Mouse (Mus musculus) frontal cortex, postnatal 25 days (tissue): ENCODE measurements around the gene Lnx2.

Source experiments
- DNase-seq, 2 experiments: peaks; one replicate each; pipeline ENCODE4 v3.0.0; 2022; ENCODE audit warnings: low spot score in 2 of 2

Lnx2 gene

DNA sequence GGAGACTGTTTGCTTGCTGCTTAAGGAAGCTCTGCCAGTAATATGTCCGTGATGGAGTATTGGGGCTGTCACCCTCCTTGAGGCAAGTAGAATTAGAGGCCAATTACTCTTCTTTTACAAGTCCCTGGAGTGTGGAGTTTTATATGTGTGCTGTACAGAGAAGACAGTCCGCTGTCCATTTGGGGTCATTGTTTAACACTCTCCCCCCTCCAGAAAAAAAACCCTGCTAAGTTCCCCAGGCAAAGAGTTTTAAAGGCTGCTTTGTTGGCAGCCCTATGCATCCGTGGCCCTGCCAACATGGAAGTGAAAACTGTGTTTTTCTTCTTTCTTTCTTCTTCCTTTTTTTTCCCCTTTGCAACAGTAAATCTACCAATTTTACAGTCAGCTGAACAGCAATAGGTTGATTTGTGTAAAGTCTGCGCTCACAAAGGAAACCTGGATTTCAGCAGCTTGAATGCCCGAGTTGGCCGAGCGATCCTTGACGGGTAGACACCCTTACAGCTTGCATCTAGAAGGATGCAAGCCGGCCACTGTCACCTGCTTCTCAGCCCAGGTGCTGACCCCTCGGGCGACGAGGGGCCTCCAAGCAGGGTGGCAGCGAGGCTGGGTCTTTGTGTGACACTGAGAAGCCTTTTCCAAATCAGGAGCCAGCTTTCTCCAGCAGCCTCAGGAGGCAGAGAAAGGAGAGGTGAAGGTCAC is 107.5 kb downstream of the Lnx2 start:
- DNase-seq, result no peak
